In genomic region chr4:127179469-127180449, GRCm38 (mm10) we compare ENCODE assay signal across 14 mouse cellular contexts. TPM values are rescaled to one million over a fixed set of nuclear protein-coding genes. Genes with fewer than 3 reads are reported as not detected.
DNase-seq lines count a peak whose midpoint lies in the region; ATAC-seq and TF ChIP-seq lines count a peak whose summit lies in the region.
"Had no signal": no experiment of that assay in that cellular context is flagged by ENCODE, and none has a peak within 500 bp of the region (broad histone marks: within the 10 kb centered on the region; RNA-seq: fewer than 3 reads in every experiment).

No protein-coding gene starts in this region.

- peaks cover 27% of the 10 kb centered on the region for H3K4me1 ChIP-seq in hindbrain, embryonic 13.5 days (replicated peaks)
- peaks cover 19% of the 10 kb centered on the region for H3K4me1 ChIP-seq in hindbrain, embryonic 10.5 days (replicated peaks)
- H3K4me1 ChIP-seq in hindbrain, embryonic 14.5 days (replicated peaks; ENCODE audit: control insufficient read depth, insufficient read depth, low read length), result peaks cover 22% of the 10 kb centered on the region
- H3K4me1 ChIP-seq in olfactory bulb, adult 2 months (ENCODE audit: control insufficient read depth, insufficient read depth, low read length), result peaks cover 57% of the 10 kb centered on the region
- 0 out of 2 replicates have a peak, but pooled peaks cover 3% of the 10 kb centered on the region for H3K4me1 ChIP-seq in liver, postnatal 0 days (ENCODE audit: insufficient read depth)
- H3K4me1 ChIP-seq: embryonic facial prominence, embryonic 13.5 days had no signal

- peak overlapping the region; percentile 40 for H3K4me2 ChIP-seq in hindbrain, embryonic 13.5 days
- H3K4me2 ChIP-seq in hindbrain, embryonic 14.5 days (replicated peaks), result peak overlapping the region; percentile 39
- no peak overlapping the region for H3K4me2 ChIP-seq in liver, postnatal 0 days (ENCODE audit: low read depth, low read length)
- H3K4me2 ChIP-seq: embryonic facial prominence, embryonic 13.5 days; lung, embryonic 14.5 days; stomach, embryonic 15.5 days had no signal

- DNase-seq in hindbrain, embryonic 10.5 days (ENCODE audit: low spot score), result no peak
- peak; percentile 47 for DNase-seq in brain, embryonic 14.5 days (ENCODE audit: low read depth)
- no peak for DNase-seq in hindbrain, embryonic 14.5 days (ENCODE audit: low spot score)
- no peak for DNase-seq in liver, postnatal 0 days
- no peak for DNase-seq in urinary bladder, postnatal 10 days (ENCODE audit: low spot score)
- DNase-seq in spleen, adult 12 weeks (ENCODE audit: low spot score), result no peak
- DNase-seq: adrenal gland, adult 2 months; gastrocnemius, postnatal 36 days; lung, embryonic 14.5 days had no signal

- H3K4me3 ChIP-seq in hindbrain, embryonic 13.5 days, result no peak overlapping the region
- H3K4me3 ChIP-seq in hindbrain, embryonic 10.5 days, result no peak overlapping the region
- 0 out of 2 replicates have a peak overlapping the region, but pooled peaks have one; percentile 8 for H3K4me3 ChIP-seq in hindbrain, embryonic 14.5 days (replicated peaks; ENCODE audit: low read length)
- H3K4me3 ChIP-seq in olfactory bulb, adult 2 months (ENCODE audit: insufficient read depth, low read depth, low read length), result no peak overlapping the region
- no peak overlapping the region for H3K4me3 ChIP-seq in liver, postnatal 0 days (ENCODE audit: low read depth, low read length)
- H3K4me3 ChIP-seq: embryonic facial prominence, embryonic 13.5 days; stomach, embryonic 15.5 days had no signal

- no peaks in the 10 kb centered on the region for H3K36me3 ChIP-seq in hindbrain, embryonic 13.5 days
- H3K36me3 ChIP-seq in hindbrain, embryonic 10.5 days, result no peaks in the 10 kb centered on the region
- H3K36me3 ChIP-seq in hindbrain, embryonic 14.5 days (replicated peaks; ENCODE audit: control insufficient read depth, insufficient read depth), result no peaks in the 10 kb centered on the region
- H3K36me3 ChIP-seq in liver, postnatal 0 days (replicated peaks; ENCODE audit: insufficient read depth, low read length), result no peaks in the 10 kb centered on the region
- H3K36me3 ChIP-seq: embryonic facial prominence, embryonic 13.5 days; stomach, embryonic 15.5 days had no signal

- no peaks in the 10 kb centered on the region for H3K9me3 ChIP-seq in hindbrain, embryonic 13.5 days
- H3K9me3 ChIP-seq in hindbrain, embryonic 10.5 days, result no peaks in the 10 kb centered on the region
- no peaks in the 10 kb centered on the region for H3K9me3 ChIP-seq in hindbrain, embryonic 14.5 days (ENCODE audit: control insufficient read depth, low read length)
- no peaks in the 10 kb centered on the region for H3K9me3 ChIP-seq in liver, postnatal 0 days (ENCODE audit: low read length)
- H3K9me3 ChIP-seq: embryonic facial prominence, embryonic 13.5 days; stomach, embryonic 15.5 days had no signal

- H3K9ac ChIP-seq in hindbrain, embryonic 13.5 days, result peak overlapping the region; percentile 11; the same call in 1 of the 2 replicates
- peak overlapping the region; percentile 13; the same call in 1 of the 2 replicates for H3K9ac ChIP-seq in hindbrain, embryonic 14.5 days
- H3K9ac ChIP-seq in liver, postnatal 0 days (replicated peaks), result no peak overlapping the region
- H3K9ac ChIP-seq: embryonic facial prominence, embryonic 13.5 days; lung, embryonic 14.5 days; stomach, embryonic 15.5 days had no signal

- peak; percentile 33; the same call in 1 of the 2 replicates for ATAC-seq in hindbrain, embryonic 13.5 days (ENCODE audit: low FRiP score)
- ATAC-seq in hindbrain, embryonic 14.5 days (ENCODE audit: low FRiP score), result peak; percentile 47; the same call in 1 of the 2 replicates
- no peak for ATAC-seq in liver, postnatal 0 days
- ATAC-seq: inflammation-experienced regulatory T-cells, adult 6 months had no signal

- TF ChIP-seq POLR2A in brain, embryonic 14.5 days (IDR thresholded peaks at IDR 0.05; ENCODE audit: borderline replicate concordance, extremely low read depth, insufficient read depth, insufficient read length, poor library complexity, severe bottlenecking), result no peak
- TF ChIP-seq POLR2A in olfactory bulb, adult 2 months (IDR thresholded peaks at IDR 0.05; ENCODE audit: insufficient read depth, low read depth, low read length), result no peak

- no peak for TF ChIP-seq EP300 in liver, postnatal 0 days (IDR thresholded peaks at IDR 0.05; ENCODE audit: low read depth)

- 0 out of 2 replicates have a peak, but pooled peaks cover 3% of the 10 kb centered on the region for H3K27me3 ChIP-seq in hindbrain, embryonic 13.5 days
- H3K27me3 ChIP-seq in hindbrain, embryonic 10.5 days (ENCODE audit: insufficient read depth, poor library complexity, severe bottlenecking), result peaks cover 31% of the 10 kb centered on the region
- H3K27me3 ChIP-seq in hindbrain, embryonic 14.5 days (ENCODE audit: control insufficient read depth, insufficient read depth, low read length), result no peaks in the 10 kb centered on the region
- no peaks in the 10 kb centered on the region for H3K27me3 ChIP-seq in liver, postnatal 0 days (ENCODE audit: insufficient read depth, low read length)

- no peak for TF ChIP-seq CTCF in brain, embryonic 14.5 days (IDR thresholded peaks at IDR 0.05; ENCODE audit: borderline replicate concordance, extremely low read depth, insufficient read depth, insufficient read length)
- no peak for TF ChIP-seq CTCF in olfactory bulb, adult 2 months (IDR thresholded peaks at IDR 0.05; ENCODE audit: insufficient read depth, low read depth, low read length)
- no peak for TF ChIP-seq CTCF in liver, postnatal 0 days (IDR thresholded peaks at IDR 0.05; ENCODE audit: low read depth)

- WGBS in hindbrain, embryonic 13.5 days, result 12% methylated on average over 19 of the region's 19 CpGs
- 16% methylated on average over 19 of the region's 19 CpGs for WGBS in hindbrain, embryonic 10.5 days
- 13% methylated on average over 19 of the region's 19 CpGs for WGBS in hindbrain, embryonic 14.5 days
- 11% methylated on average over 19 of the region's 19 CpGs for WGBS in olfactory bulb, adult 2 months
- WGBS in liver, postnatal 0 days (ENCODE audit: insufficient replicate concordance), result 13% methylated on average over 19 of the region's 19 CpGs

- H3K27ac ChIP-seq in hindbrain, embryonic 13.5 days, result peak overlapping the region; percentile 40; the same call in 1 of the 2 replicates
- H3K27ac ChIP-seq in hindbrain, embryonic 10.5 days, result no peak overlapping the region; the same call in 1 of the 2 replicates
- H3K27ac ChIP-seq in hindbrain, embryonic 14.5 days, result peak overlapping the region; percentile 66; the same call in 1 of the 2 replicates
- H3K27ac ChIP-seq in olfactory bulb, adult 2 months (ENCODE audit: insufficient read depth, low read depth, low read length), result peak overlapping the region; percentile 91
- H3K27ac ChIP-seq in liver, postnatal 0 days (ENCODE audit: low read depth), result no peak overlapping the region
- H3K27ac ChIP-seq: embryonic facial prominence, embryonic 13.5 days; stomach, embryonic 15.5 days had no signal

RNA-seq across cellular contexts. Expression of gene Dlgap3, which starts 10.8 kb away (rescaled TPM):
- 13.1 and 13.4 TPM in 2 replicates for polyA plus RNA-seq in hindbrain, embryonic 13.5 days (2015; fragmentation: Nextera tagmentation; extraction: Ambion mirVana)
- polyA plus RNA-seq in hindbrain, embryonic 10.5 days (2016; fragmentation: Nextera tagmentation; extraction: Ambion mirVana), result 3.7 and 7.9 TPM in 2 replicates
- polyA plus RNA-seq in brain, embryonic 14.5 days (2012; rRNA removed), result 27.0 and 42.7 TPM in 2 replicates
- 30.8 and 35.1 TPM in 2 replicates for polyA plus RNA-seq in hindbrain, embryonic 14.5 days (2014; fragmentation: Nextera tagmentation; extraction: Ambion mirVana)
- not detected in 2 replicates for polyA plus RNA-seq in olfactory bulb, adult 2 months (2012; ENCODE audit: insufficient read depth, insufficient read length, low replicate concordance, missing spikeins)
- polyA plus RNA-seq in liver, postnatal 0 days (2015; fragmentation: Nextera tagmentation; extraction: Ambion mirVana), result 0.05 and 0.07 TPM in 2 replicates
- polyA plus RNA-seq: inflammation-experienced regulatory T-cells, adult 6 months had no signal

RNA-seq across cellular contexts. Expression of gene Tmem35b, which starts 56.3 kb away (rescaled TPM):
- polyA plus RNA-seq in hindbrain, embryonic 13.5 days (2015; fragmentation: Nextera tagmentation; extraction: Ambion mirVana), result 20.5 and 21.5 TPM in 2 replicates
- 17.0 and 17.1 TPM in 2 replicates for polyA plus RNA-seq in hindbrain, embryonic 10.5 days (2016; fragmentation: Nextera tagmentation; extraction: Ambion mirVana)
- 15.9 and 23.1 TPM in 2 replicates for polyA plus RNA-seq in brain, embryonic 14.5 days (2012; rRNA removed)
- 14.0 and 18.1 TPM in 2 replicates for polyA plus RNA-seq in hindbrain, embryonic 14.5 days (2014; fragmentation: Nextera tagmentation; extraction: Ambion mirVana)
- polyA plus RNA-seq in olfactory bulb, adult 2 months (2012; ENCODE audit: insufficient read depth, insufficient read length, low replicate concordance, missing spikeins), result not detected in 2 replicates
- 6.7 and 7.7 TPM in 2 replicates for polyA plus RNA-seq in liver, postnatal 0 days (2015; fragmentation: Nextera tagmentation; extraction: Ambion mirVana)

Comparison
In these comparisons a context has a peak if more than half of its experiments do, and no peak if none do; other contexts are left out.
1. H3K27ac ChIP-seq: peak in hindbrain, embryonic 13.5 days (single experiment), hindbrain, embryonic 14.5 days (single experiment) and olfactory bulb, adult 2 months (single experiment); none in hindbrain, embryonic 10.5 days (single experiment) and liver, postnatal 0 days (single experiment).